Mouse (Mus musculus) G1E (cell line): Measurements from ENCODE around the gene Vps36.

Source experiments
- CTCF ChIP-seq: IDR thresholded peaks from 2 replicates; pipeline ENCODE4 v1.5.1; 2012; ENCODE audit warnings: low read depth, low read length, inconsistent platforms, mixed read lengths
- GATA1 ChIP-seq: IDR thresholded peaks from 2 replicates; pipeline ENCODE4 v1.6.1; 2012; ENCODE audit warnings: borderline replicate concordance, low read length, inconsistent platforms, mixed read lengths

DNA sequence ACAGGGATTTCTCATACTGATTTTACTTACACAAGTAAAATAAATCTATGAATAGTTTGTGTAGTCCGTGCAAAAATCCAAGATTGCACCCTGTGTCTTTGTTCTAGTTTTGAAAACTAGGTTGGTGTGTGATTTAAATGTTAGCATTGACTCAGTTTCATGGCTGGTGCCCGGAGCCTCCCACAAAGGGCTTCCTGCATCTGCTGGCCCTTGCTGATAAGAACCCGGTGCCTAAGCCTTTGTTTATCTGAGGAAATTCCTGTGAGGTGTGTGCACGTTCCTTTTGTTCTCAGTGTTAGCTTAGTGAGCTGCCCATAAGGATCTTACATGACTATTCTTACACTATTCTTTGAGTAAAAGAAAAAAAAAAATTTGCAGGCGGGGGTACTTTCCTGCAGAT, 16.4 kb downstream of the Vps36 start:
- no peak for TF ChIP-seq CTCF
- no peak for TF ChIP-seq GATA1
